Mouse (Mus musculus) left cerebral cortex, postnatal 36 days (tissue): ENCODE results near the gene Rgs6. TPM values are rescaled to one million over a fixed set of nuclear protein-coding genes. Genes with fewer than 3 reads are reported as not detected.

ENCODE experiments used
- DNase-seq, 2 experiments: peaks; one replicate each; pipeline ENCODE4 v3.0.0; 2021 to 2022; ENCODE audit warnings: low spot score in 2 of 2, mixed read lengths in 1 of 2
- intact Hi-C: fragments of 180-260 bp; cut with DNase I; formaldehyde crosslinking; loops from one replicate; pipeline ENCODE4 v1.15.1; 2025
- total RNA-seq, 2 experiments: library from RNA; stranded (reverse); gene quantifications; 2 replicates each; pipeline ENCODE4 v1.2.3; 2021

Rgs6 gene
- total RNA-seq, 2 experiments from 2014 or later: 82.4 to 89.1 TPM

DNA sequence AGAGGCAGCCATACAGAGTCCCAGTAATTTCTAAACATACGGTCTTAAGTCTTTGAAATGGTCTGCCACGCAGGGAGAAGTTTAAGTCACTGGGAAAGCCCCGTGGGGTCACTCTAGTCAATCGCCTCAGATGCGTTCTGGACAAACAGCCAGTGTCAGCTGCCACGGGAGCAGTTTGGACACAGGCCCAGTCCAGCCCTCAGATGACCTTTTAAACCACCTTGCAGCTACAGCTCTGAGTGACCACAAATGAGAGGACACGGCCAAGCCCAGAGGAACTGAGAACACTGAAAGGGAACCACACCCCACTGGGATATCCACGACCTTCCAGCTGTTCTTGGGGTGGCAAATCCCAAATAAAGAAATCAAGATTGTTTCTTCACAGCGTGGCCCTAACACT lies 512.3 kb downstream of the Rgs6 start:
- no peak for DNase-seq
- intact Hi-C loops: no loop called here

DNA sequence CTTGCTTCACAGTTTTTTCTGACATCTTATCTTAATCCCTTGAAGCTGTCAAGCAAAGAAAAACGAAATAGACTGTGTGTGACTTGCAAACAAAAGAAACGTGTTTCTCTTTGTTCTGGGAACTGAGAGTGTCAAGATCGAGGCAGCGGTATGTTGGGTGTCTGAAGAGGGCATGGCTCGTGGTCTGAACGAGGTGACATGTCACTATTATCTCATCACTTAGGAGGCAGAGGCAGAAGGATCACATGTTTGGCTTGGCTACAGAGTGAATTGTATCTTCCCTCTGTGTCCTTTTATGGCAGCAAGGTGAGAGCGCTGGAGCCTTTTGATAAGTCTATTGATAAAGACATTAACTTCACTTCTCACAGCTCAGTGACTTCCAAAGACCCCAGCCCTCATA lies 512.8 kb downstream of the Rgs6 start:
- no peak for DNase-seq
- intact Hi-C loops: no loop called here

GRCm38 (mm10) chr12:83105514-83106119 lies 517.5 kb downstream of the Rgs6 start:
- no peak for DNase-seq
- intact Hi-C loops: no loop called here

- no peak for DNase-seq
- intact Hi-C loops: no loop called here
Measured at GRCm38 (mm10) chr12:83106120-83106517, 518.0 kb downstream of the Rgs6 start.

GRCm38 (mm10) chr12:83109486-83109885 lies 521.4 kb downstream of the Rgs6 start:
- DNase-seq: no peak
- intact Hi-C loops: no loop called here

DNA sequence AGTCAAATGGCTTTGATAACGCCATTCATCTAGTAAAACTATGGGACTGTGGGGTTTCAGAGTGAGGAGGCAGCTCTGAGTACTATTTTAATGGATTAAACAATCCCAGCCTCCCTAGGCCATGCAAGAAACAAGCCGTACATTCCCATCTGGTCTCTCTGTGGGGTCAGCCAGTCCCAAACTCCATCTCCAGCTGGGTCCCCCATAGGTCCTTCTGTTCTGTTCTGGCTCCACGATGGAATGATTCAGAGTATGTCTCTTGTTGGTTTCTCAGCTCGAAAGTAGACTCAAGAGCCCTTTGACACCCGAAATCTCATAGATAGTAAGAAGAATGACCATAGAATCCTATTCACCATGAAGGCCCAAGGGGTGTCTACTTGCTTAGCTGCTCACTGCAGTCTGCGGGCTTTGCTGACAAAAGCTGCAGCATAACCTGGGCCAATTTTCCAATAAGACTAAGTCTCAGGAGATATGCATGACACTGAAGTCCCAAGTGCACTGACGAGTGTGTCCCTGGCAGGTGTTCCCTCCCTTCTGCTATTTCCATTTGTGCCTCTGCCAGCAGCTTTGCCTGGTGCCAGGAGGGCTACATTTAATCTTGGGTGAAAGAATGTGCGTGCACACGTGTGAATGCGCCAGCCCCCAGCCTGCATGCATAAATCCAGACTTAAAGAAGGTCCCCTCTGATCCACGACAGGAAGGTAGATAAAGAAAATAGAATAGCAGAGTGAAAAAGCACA lies 522.0 kb downstream of the Rgs6 start:
- intact Hi-C loops: loop anchor here (5.0 kb wide), 1 partner anchor 377 kb away; the partner anchor contains the start of gene Dpf3
- no peak for DNase-seq

GRCm38 (mm10) chr12:83110711-83111110 lies 522.6 kb downstream of the Rgs6 start:
- no peak for DNase-seq
- intact Hi-C loops: loop anchor here (5.0 kb wide), 1 partner anchor 377 kb away; the partner anchor contains the start of gene Dpf3

DNA sequence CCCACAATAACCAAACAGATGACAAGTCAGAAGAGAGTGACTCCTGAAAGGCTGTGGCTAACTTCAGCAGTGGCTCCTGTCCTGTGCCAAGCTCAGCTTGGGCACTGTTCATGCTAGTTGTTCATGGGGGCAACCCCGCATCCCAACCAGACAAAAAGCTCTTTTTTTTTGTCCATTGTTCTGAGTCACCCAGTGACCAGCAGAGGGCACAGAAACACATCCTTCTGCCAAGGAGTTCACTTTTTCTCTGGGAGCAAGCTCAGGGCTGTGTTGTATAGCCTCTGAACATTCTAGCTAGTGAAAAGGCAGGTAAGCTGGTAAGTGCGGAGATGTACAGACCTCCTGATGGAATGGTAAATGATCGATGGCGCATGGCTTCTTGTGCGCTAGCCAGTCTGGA lies 524.2 kb downstream of the Rgs6 start:
- DNase-seq: no peak
- intact Hi-C loops: loop anchor here (5.0 kb wide), 1 partner anchor 375 kb away; the partner anchor contains the start of gene Dpf3

- intact Hi-C loops: loop anchor here (1.0 to 5.0 kb wide), 2 partner anchors 374 to 389 kb away; partner anchors contain the start of gene Dpf3
Measured at GRCm38 (mm10) chr12:83112901-83113628, 525.0 kb downstream of the Rgs6 start.

DNA sequence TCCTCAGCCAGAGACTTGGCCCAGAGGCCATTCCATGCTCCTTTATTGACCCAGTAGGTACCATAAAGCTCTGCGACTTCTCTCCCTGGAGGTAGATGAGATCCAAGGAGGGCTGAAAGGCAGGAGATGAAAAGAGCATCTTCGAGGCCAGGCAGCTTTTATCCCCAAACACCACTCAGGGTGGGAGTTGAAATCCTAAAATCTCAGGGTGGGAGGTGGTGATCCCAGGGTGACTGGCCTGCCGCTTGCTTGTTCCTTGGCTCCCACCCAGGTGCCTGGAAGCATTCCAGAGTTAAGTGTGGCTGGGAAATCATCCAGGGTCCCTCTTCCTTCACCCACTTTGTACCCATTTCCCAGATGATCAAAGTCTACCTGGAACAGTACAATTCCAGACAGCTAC lies 525.9 kb downstream of the Rgs6 start:
- DNase-seq: no peak
- intact Hi-C loops: loop anchor here (1.0 to 5.0 kb wide), 2 partner anchors 373 to 388 kb away; partner anchors contain the start of gene Dpf3

More at GRCm38 (mm10) chr12:83112901-83113628, 525.0 kb downstream of the Rgs6 start:
- DNase-seq: no peak

DNA sequence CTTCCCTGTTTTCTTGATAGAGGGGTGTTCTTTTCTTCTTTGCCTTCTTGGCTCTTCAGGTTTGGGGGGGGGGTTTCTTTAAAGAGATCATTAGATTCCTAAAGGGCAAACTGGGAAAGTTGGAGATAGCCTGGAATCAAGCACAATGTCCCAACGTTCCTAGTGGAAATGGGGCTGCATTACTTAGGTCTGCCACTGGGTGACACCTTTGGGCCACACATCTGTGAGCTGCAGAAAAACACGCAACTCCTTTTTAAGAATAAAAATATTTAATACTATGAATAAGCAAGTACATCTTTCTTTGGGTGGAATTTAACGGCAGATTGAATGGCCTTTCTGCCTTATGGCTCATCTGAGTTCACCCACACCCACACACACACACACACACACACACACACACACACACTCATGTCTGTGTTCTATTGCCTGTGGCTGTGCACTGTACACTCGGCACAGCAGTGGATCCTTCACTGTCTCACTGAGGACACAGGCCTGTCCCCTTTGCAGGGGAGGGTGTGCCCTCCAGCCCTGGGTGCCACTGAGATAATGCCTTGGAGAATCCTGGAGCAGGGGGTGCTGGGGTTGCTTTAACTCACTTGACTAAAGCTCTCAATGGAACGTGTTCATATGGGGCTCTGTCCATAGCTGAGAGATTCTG lies 526.4 kb downstream of the Rgs6 start:
- DNase-seq: peak in 1 of 2 experiments; percentile 70

GRCm38 (mm10) chr12:83124111-83124510 lies 536.0 kb downstream of the Rgs6 start:
- DNase-seq: no peak
- intact Hi-C loops: no loop called here

More for the DNA sequence above, 526.4 kb downstream of the Rgs6 start:
- intact Hi-C loops: loop anchor here (5.0 kb wide), 1 partner anchor 373 kb away; the partner anchor contains the start of gene Dpf3

GRCm38 (mm10) chr12:83125284-83125683 lies 537.2 kb downstream of the Rgs6 start:
- intact Hi-C loops: loop anchor here (5.0 kb wide), 1 partner anchor 362 kb away; the partner anchor contains the start of gene Dpf3
- DNase-seq: no peak

GRCm38 (mm10) chr12:83126923-83127322 lies 538.8 kb downstream of the Rgs6 start:
- no peak for DNase-seq

GRCm38 (mm10) chr12:83127955-83128354 lies 539.9 kb downstream of the Rgs6 start:
- intact Hi-C loops: loop anchor here (5.0 kb wide), 1 partner anchor 359 kb away; the partner anchor contains the start of gene Dpf3

More at GRCm38 (mm10) chr12:83126923-83127322, 538.8 kb downstream of the Rgs6 start:
- intact Hi-C loops: loop anchor here (5.0 kb wide), 1 partner anchor 360 kb away; the partner anchor contains the start of gene Dpf3

DNA sequence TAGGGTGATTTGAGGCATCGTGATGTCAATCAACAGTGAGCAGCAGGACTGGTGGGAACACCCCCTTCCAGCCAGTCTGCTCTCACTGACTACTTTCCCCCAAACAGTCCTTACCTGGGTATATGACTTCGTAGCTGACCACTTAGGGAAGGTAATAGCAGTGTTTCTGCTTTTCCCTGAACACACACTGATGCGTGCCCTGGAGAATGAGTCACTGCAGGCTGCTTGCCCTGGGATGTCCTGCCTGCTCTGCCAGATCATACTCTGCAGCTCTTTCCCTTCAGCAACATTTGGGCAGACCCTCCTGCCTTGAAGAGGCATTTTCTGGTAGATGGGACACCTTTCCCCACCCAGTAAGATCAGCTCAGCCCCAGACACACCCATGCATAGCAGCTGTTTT lies 540.5 kb downstream of the Rgs6 start:
- no peak for DNase-seq
- intact Hi-C loops: loop anchor here (5.0 kb wide), 1 partner anchor 359 kb away; the partner anchor contains the start of gene Dpf3

More at GRCm38 (mm10) chr12:83127955-83128354, 539.9 kb downstream of the Rgs6 start:
- no peak for DNase-seq

GRCm38 (mm10) chr12:83131405-83131804 lies 543.3 kb downstream of the Rgs6 start:
- no peak for DNase-seq
- intact Hi-C loops: no loop called here

DNA sequence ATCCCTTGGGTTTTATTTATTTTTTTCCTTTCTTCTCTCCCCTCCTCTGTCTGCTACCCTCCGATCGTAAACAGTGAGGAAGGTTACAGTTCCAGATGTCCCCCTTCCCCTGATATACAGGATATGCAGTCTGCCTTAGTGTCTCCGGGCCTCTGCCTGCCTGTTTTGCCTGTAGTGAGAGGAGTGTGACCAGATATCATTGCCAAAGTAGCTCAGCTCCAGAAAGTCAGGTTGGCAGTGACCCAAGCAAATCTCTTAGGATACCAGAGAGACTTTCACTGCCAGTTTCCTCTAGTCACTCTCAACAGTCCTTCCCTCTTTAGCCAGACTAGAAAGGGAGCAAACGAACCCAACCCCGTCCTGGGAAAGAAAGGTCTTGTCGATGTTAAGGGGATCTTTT lies 545.7 kb downstream of the Rgs6 start:
- peak in 1 of 2 experiments; percentile 34 for DNase-seq
- intact Hi-C loops: no loop called here

DNA sequence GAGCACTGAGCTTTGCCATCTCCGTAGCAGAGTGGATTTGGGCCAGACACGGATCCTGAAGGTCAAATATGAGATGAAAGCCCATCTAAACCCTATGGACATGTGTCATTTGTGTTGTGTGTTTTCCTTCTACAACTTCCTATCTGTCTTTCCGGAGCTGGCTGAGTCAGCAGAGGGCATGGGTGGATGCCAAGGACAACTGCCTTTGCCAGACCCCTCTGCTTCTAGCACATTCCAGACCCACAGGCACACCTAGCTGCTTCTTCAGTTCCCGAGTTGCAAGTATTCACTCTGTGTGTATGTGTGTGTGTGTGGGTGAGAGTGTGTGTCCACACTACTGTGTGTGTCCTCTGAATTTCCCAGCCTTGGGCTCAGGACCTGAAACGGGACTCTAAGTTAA lies 547.9 kb downstream of the Rgs6 start:
- intact Hi-C loops: no loop called here
- no peak for DNase-seq
